Mouse (Mus musculus): ENCODE results near the gene Olfr1507. TPM values are rescaled to one million over a fixed set of nuclear protein-coding genes. Genes with fewer than 3 reads are reported as not detected.

Gene Olfr1507
- polyA plus RNA-seq, 1 experiment from 2014 or later = not detected

Other genes with a start within 250 kb of the Olfr1507 start
- gene Chd8, start 238.0 kb downstream of the Olfr1507 start, polyA plus RNA-seq (2014; fragmentation: Nextera tagmentation; extraction: Ambion mirVana) = 47.5 and 53.4 TPM in 2 replicates
- 52.6 and 56.1 TPM in 2 replicates for gene Tox4, start 216.6 kb downstream of the Olfr1507 start, polyA plus RNA-seq (2014; fragmentation: Nextera tagmentation; extraction: Ambion mirVana)
- gene Rab2b, start 216.2 kb downstream of the Olfr1507 start, polyA plus RNA-seq (2014; fragmentation: Nextera tagmentation; extraction: Ambion mirVana) = 60.4 and 65.7 TPM in 2 replicates
- gene Mettl3, start 190.6 kb downstream of the Olfr1507 start, polyA plus RNA-seq (2014; fragmentation: Nextera tagmentation; extraction: Ambion mirVana) = 39.8 and 42.8 TPM in 2 replicates
- gene Sall2, start 167.0 kb downstream of the Olfr1507 start, polyA plus RNA-seq (2014; fragmentation: Nextera tagmentation; extraction: Ambion mirVana) = 40.1 and 55.6 TPM in 2 replicates
- gene Olfr1513, start 139.3 kb downstream of the Olfr1507 start, polyA plus RNA-seq (2014; fragmentation: Nextera tagmentation; extraction: Ambion mirVana) = not detected in 2 replicates
- not detected in 2 replicates for gene Olfr1512, start 116.6 kb downstream of the Olfr1507 start, polyA plus RNA-seq (2014; fragmentation: Nextera tagmentation; extraction: Ambion mirVana)
- gene Olfr1511, start 98.4 kb downstream of the Olfr1507 start, polyA plus RNA-seq (2014; fragmentation: Nextera tagmentation; extraction: Ambion mirVana) = 0.15 TPM in 1 of 2 replicates, not detected in the other
- gene Olfr1510, start 81.4 kb downstream of the Olfr1507 start, polyA plus RNA-seq (2014; fragmentation: Nextera tagmentation; extraction: Ambion mirVana) = not detected in 2 replicates
- gene Olfr1509, start 52.8 kb downstream of the Olfr1507 start, polyA plus RNA-seq (2014; fragmentation: Nextera tagmentation; extraction: Ambion mirVana) = not detected in 2 replicates
- gene Olfr1508, start 28.3 kb downstream of the Olfr1507 start, polyA plus RNA-seq (2014; fragmentation: Nextera tagmentation; extraction: Ambion mirVana) = not detected in 2 replicates

All from midbrain, embryonic 14.5 days (tissue).